Mouse (Mus musculus): ENCODE data around the gene Mfn1. TPM values are rescaled to one million over a fixed set of nuclear protein-coding genes. Genes with fewer than 3 reads are reported as not detected.

The Mfn1 gene
- polyA plus RNA-seq (2012; rRNA removed), result 134 and 143 TPM in 2 replicates

GRCm38 (mm10) chr3:32529303-32529898 is at the start of gene Mfn1:
Mfn1 (plus strand) TSS chr3:32529465.
- Histone ChIP-seq H3K4me3 (replicated peaks; ENCODE audit: insufficient read depth, low read depth, low read length) (peak within 1 kb of the TSS; percentile 77), H3K27ac (ENCODE audit: insufficient read depth, low read length) (peak within 1 kb of the TSS; percentile 36; the same call in 1 of the 2 replicates), H3K4me1 (ENCODE audit: control insufficient read depth, insufficient read depth, low read length) (no peaks in the 10 kb centered on the region; the same call in 1 of the 2 replicates), H3K27me3 (ENCODE audit: control insufficient read depth, insufficient read depth, low read length) (no peaks in the 10 kb centered on the region)
- peak; percentile 93 for DNase-seq
- WGBS, result under 1% methylated on average over 47 of the region's 47 CpGs
- TF ChIP-seq CTCF (IDR thresholded peaks at IDR 0.05; ENCODE audit: borderline replicate concordance, insufficient read depth, low read depth, low read length) (no peak), POLR2A (IDR thresholded peaks at IDR 0.05; ENCODE audit: borderline replicate concordance, insufficient read depth, low read length) (peak; percentile 86; the same call in 1 of the 2 replicates)

- no peak for TF ChIP-seq POLR2A (IDR thresholded peaks at IDR 0.05; ENCODE audit: borderline replicate concordance, insufficient read depth, low read length)
- TF ChIP-seq CTCF (IDR thresholded peaks at IDR 0.05; ENCODE audit: borderline replicate concordance, insufficient read depth, low read depth, low read length), result no peak
- Histone ChIP-seq H3K4me1 (ENCODE audit: control insufficient read depth, insufficient read depth, low read length) (no peaks in the 10 kb centered on the region), H3K27me3 (ENCODE audit: control insufficient read depth, insufficient read depth, low read length) (no peaks in the 10 kb centered on the region), H3K4me3 (replicated peaks; ENCODE audit: insufficient read depth, low read depth, low read length) (no peak overlapping the region), H3K27ac (ENCODE audit: insufficient read depth, low read length) (no peak overlapping the region)
- 84% methylated on average over 7 of the region's 7 CpGs for WGBS
- DNase-seq, result no peak
These were observed 49.3 kb upstream of the Mfn1 start for GRCm38 (mm10) chr3:32479961-32480360.

DNA sequence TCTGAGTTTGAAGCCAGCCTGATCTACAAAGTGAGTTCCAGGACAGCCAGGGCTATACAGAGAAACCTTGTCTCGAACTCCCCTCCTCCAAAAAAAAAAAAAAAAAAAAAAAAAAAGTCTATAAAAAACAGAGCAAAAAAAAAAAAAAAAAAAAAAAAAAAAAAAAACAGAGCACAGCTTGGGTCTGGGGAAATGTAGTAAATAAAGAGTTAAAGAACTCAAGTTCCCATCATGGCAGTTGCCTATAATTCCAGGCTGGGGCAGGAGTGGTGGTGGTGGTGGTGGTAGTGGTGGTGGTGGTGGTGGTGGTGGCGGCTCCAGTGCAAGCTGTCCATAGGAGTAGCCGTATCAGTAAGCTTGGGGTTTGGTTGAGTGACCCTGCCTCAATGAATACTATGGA is 46.2 kb upstream of the Mfn1 start:
- WGBS, result 79% methylated on average over 3 of the region's 3 CpGs
- Histone ChIP-seq H3K27me3 (ENCODE audit: control insufficient read depth, insufficient read depth, low read length) (no peaks in the 10 kb centered on the region), H3K4me3 (replicated peaks; ENCODE audit: insufficient read depth, low read depth, low read length) (no peak overlapping the region), H3K27ac (ENCODE audit: insufficient read depth, low read length) (no peak overlapping the region), H3K4me1 (ENCODE audit: control insufficient read depth, insufficient read depth, low read length) (no peaks in the 10 kb centered on the region)
- DNase-seq, result no peak
- TF ChIP-seq CTCF (IDR thresholded peaks at IDR 0.05; ENCODE audit: borderline replicate concordance, insufficient read depth, low read depth, low read length), result no peak
- no peak for TF ChIP-seq POLR2A (IDR thresholded peaks at IDR 0.05; ENCODE audit: borderline replicate concordance, insufficient read depth, low read length)

- 72% methylated on average over 4 of the region's 4 CpGs for WGBS
- TF ChIP-seq POLR2A (IDR thresholded peaks at IDR 0.05; ENCODE audit: borderline replicate concordance, insufficient read depth, low read length) (no peak), CTCF (IDR thresholded peaks at IDR 0.05; ENCODE audit: borderline replicate concordance, insufficient read depth, low read depth, low read length) (no peak)
- Histone ChIP-seq H3K4me3 (replicated peaks; ENCODE audit: insufficient read depth, low read depth, low read length) (no peak overlapping the region), H3K4me1 (ENCODE audit: control insufficient read depth, insufficient read depth, low read length) (no peaks in the 10 kb centered on the region), H3K27ac (ENCODE audit: insufficient read depth, low read length) (no peak overlapping the region), H3K27me3 (ENCODE audit: control insufficient read depth, insufficient read depth, low read length) (no peaks in the 10 kb centered on the region)
- no peak for DNase-seq
These were observed 42.7 kb upstream of the Mfn1 start for GRCm38 (mm10) chr3:32486543-32486942.

GRCm38 (mm10) chr3:32488172-32488571 is 41.1 kb upstream of the Mfn1 start:
- DNase-seq, result no peak
- 73% methylated on average over 6 of the region's 6 CpGs for WGBS
- no peaks in the 10 kb centered on the region for H3K27me3 ChIP-seq (ENCODE audit: control insufficient read depth, insufficient read depth, low read length)
- H3K4me1 ChIP-seq (ENCODE audit: control insufficient read depth, insufficient read depth, low read length), result no peaks in the 10 kb centered on the region; the same call in 1 of the 2 replicates
- H3K4me3 ChIP-seq (replicated peaks; ENCODE audit: insufficient read depth, low read depth, low read length), result no peak overlapping the region
- TF ChIP-seq POLR2A (IDR thresholded peaks at IDR 0.05; ENCODE audit: borderline replicate concordance, insufficient read depth, low read length) (no peak), CTCF (IDR thresholded peaks at IDR 0.05; ENCODE audit: borderline replicate concordance, insufficient read depth, low read depth, low read length) (no peak)
- no peak overlapping the region for H3K27ac ChIP-seq (ENCODE audit: insufficient read depth, low read length)

DNA sequence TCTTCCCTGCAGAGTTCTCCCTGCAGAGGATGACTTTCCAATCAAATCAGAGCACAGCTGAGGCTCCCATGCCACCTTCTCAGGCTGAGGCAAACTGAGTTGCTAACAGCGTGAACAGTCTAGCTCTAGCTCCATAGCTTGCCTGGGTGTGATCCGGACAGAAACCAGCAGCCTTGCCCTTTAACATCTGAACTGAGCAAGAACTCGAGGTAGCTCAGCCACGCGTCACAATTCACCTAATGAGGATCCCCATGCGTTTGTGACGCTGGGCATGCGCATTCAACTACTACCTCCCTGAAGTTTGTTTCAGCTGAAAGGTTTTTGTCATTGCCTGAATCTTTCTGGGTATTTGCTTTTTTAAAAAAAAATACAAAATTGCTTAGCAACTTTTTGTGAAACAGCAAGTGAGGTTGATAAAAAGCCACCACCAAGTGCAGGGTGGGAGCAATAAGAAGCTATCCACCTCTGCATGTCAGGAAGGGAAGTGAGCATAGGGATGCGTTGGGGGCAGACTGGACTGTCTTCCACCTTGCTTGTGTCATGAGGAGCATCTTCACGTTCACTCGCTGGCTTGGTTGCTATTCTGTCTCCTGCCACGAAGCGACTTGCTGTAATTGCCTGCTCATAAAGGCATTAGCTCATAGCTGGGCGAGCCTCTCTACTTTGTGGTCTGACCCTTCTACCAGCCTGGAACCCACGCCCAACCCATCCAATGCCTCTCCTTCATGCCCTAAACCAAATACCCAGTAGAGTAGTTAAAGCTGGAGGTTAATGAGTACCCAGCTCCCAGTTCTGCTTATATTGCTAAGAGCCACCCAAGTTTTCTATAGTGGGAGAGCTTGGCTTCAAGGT is 39.0 kb upstream of the Mfn1 start:
- no peak for DNase-seq
- H3K4me3 ChIP-seq (replicated peaks; ENCODE audit: insufficient read depth, low read depth, low read length), result no peak overlapping the region
- H3K27ac ChIP-seq (ENCODE audit: insufficient read depth, low read length), result no peak overlapping the region
- 81% methylated on average over 15 of the region's 15 CpGs for WGBS
- H3K27me3 ChIP-seq (ENCODE audit: control insufficient read depth, insufficient read depth, low read length), result no peaks in the 10 kb centered on the region
- H3K4me1 ChIP-seq (ENCODE audit: control insufficient read depth, insufficient read depth, low read length), result no peaks in the 10 kb centered on the region; the same call in 1 of the 2 replicates
- TF ChIP-seq CTCF (IDR thresholded peaks at IDR 0.05; ENCODE audit: borderline replicate concordance, insufficient read depth, low read depth, low read length) (no peak), POLR2A (IDR thresholded peaks at IDR 0.05; ENCODE audit: borderline replicate concordance, insufficient read depth, low read length) (no peak)

DNA sequence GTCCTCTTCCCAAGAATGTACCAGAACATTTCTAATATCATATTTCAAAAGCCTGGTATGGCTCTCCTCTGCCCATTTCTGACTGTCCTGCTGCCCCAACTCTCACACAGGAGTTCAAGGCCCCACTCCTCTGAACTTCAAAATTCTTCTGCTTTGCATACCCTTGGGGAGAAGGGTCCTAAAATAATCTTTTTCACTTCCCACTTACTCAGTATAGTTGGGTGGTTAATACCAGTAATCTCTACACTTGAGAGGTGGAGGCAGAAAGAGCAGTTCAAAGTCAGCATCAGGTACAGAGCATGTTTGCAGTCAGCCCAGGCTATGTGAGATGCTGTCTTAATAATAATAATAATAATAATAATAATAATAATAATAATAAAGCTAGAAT is 38.3 kb upstream of the Mfn1 start:
- H3K4me3 ChIP-seq (replicated peaks; ENCODE audit: insufficient read depth, low read depth, low read length), result no peak overlapping the region
- H3K27me3 ChIP-seq (ENCODE audit: control insufficient read depth, insufficient read depth, low read length), result no peaks in the 10 kb centered on the region
- no peak overlapping the region for H3K27ac ChIP-seq (ENCODE audit: insufficient read depth, low read length)
- DNase-seq, result no peak
- TF ChIP-seq POLR2A (IDR thresholded peaks at IDR 0.05; ENCODE audit: borderline replicate concordance, insufficient read depth, low read length), result no peak
- TF ChIP-seq CTCF (IDR thresholded peaks at IDR 0.05; ENCODE audit: borderline replicate concordance, insufficient read depth, low read depth, low read length), result no peak
- no peaks in the 10 kb centered on the region; the same call in 1 of the 2 replicates for H3K4me1 ChIP-seq (ENCODE audit: control insufficient read depth, insufficient read depth, low read length)

Data from cerebellum, adult 2 months (tissue).